In the genomic region with DNA sequence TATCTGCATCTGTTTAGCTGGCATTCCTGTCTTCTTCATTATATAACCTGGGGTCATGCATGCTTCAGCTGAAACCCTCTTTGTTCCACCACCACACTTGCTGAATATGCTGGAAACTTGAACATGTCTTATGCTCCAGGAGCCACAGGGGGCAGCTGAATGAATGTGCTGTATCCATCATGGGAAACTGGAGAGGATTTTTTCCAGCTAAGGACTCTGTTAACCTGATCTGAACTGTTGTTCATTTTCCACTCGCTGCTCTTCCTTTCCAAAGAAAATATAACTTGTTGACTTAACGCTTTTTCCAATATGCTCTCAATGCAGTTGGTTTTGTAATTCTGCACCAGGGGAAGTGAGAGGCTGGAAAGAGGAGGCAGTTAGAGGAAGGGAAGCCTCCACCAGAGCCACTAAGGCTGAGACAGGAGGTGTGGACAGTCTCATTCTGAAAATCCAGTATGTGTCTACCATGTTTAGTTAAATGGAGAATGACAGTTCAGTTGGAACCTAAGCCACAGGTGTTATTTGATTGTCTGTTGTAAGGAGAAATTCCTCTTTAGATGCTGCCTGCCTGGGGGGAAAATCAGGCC, we compare ENCODE assay signal across 20 mouse cellular contexts. TPM values are rescaled to one million over a fixed set of nuclear protein-coding genes. Genes with fewer than 3 reads are reported as not detected.
DNase-seq lines count a peak whose midpoint lies in the region; ATAC-seq lines count a peak whose summit lies in the region.
"Had no signal": no experiment of that assay in that cellular context is flagged by ENCODE, and none has a peak within 500 bp of the region (broad histone marks: within the 10 kb centered on the region; RNA-seq: fewer than 3 reads in every experiment).

No protein-coding gene starts in this region.

- H3K4me1 ChIP-seq in heart, embryonic 12.5 days (replicated peaks) = no peaks in the 10 kb centered on the region
- H3K4me1 ChIP-seq in heart, embryonic 10.5 days = no peaks in the 10 kb centered on the region
- peaks cover 4% of the 10 kb centered on the region; the same call in 1 of the 2 replicates for H3K4me1 ChIP-seq in kidney, embryonic 14.5 days (ENCODE audit: control insufficient read depth, insufficient read depth, low read length)
- H3K4me1 ChIP-seq: neural tube, embryonic 15.5 days had no signal

- no peaks in the 10 kb centered on the region for H3K9me3 ChIP-seq in heart, embryonic 12.5 days (replicated peaks)
- no peaks in the 10 kb centered on the region for H3K9me3 ChIP-seq in heart, embryonic 10.5 days
- no peaks in the 10 kb centered on the region for H3K9me3 ChIP-seq in kidney, embryonic 14.5 days (ENCODE audit: control insufficient read depth, low read length)
- H3K9me3 ChIP-seq: neural tube, embryonic 15.5 days had no signal

- H3K27me3 ChIP-seq in heart, embryonic 12.5 days (replicated peaks) = no peaks in the 10 kb centered on the region
- no peaks in the 10 kb centered on the region for H3K27me3 ChIP-seq in heart, embryonic 10.5 days (ENCODE audit: insufficient read depth, poor library complexity, severe bottlenecking)
- no peaks in the 10 kb centered on the region for H3K27me3 ChIP-seq in kidney, embryonic 14.5 days (ENCODE audit: control insufficient read depth, insufficient read depth, low read length)
- H3K27me3 ChIP-seq: neural tube, embryonic 15.5 days had no signal

- H3K36me3 ChIP-seq in heart, embryonic 12.5 days = no peaks in the 10 kb centered on the region
- H3K36me3 ChIP-seq in heart, embryonic 10.5 days = no peaks in the 10 kb centered on the region
- H3K36me3 ChIP-seq in kidney, embryonic 14.5 days (ENCODE audit: control insufficient read depth, insufficient read depth, low read length) = no peaks in the 10 kb centered on the region
- H3K36me3 ChIP-seq: neural tube, embryonic 15.5 days had no signal

- H3K9ac ChIP-seq in heart, embryonic 12.5 days = no peak overlapping the region
- H3K9ac ChIP-seq in kidney, embryonic 14.5 days (ENCODE audit: low read depth, low read length) = no peak overlapping the region
- H3K9ac ChIP-seq: neural tube, embryonic 15.5 days had no signal

- H3K4me2 ChIP-seq in heart, embryonic 12.5 days = no peak overlapping the region
- H3K4me2 ChIP-seq in kidney, embryonic 14.5 days (replicated peaks; ENCODE audit: low read depth, low read length) = no peak overlapping the region
- H3K4me2 ChIP-seq: neural tube, embryonic 15.5 days had no signal

- peak overlapping the region; percentile 62 for H3K27ac ChIP-seq in heart, embryonic 12.5 days (ENCODE audit: poor library complexity, severe bottlenecking)
- H3K27ac ChIP-seq in heart, embryonic 10.5 days = no peak overlapping the region
- peak overlapping the region; percentile 42; the same call in 1 of the 2 replicates for H3K27ac ChIP-seq in kidney, embryonic 14.5 days (ENCODE audit: low read depth, low read length)
- H3K27ac ChIP-seq: neural tube, embryonic 15.5 days; stomach, postnatal 0 days had no signal

- peak; percentile 72 for ATAC-seq in heart, embryonic 12.5 days (ENCODE audit: insufficient number of reproducible peaks, low FRiP score)
- ATAC-seq in kidney, embryonic 14.5 days (ENCODE audit: low FRiP score, low TSS enrichment) = peak; percentile 83; the same call in 1 of the 2 replicates
- ATAC-seq in megakaryocyte progenitor cell, adult 5-6 weeks (replicated peaks; ENCODE audit: poor library complexity) = peak; percentile 49
- ATAC-seq: intestine, embryonic 16.5 days had no signal

- H3K4me3 ChIP-seq in heart, embryonic 12.5 days = no peak overlapping the region
- no peak overlapping the region for H3K4me3 ChIP-seq in heart, embryonic 10.5 days
- no peak overlapping the region for H3K4me3 ChIP-seq in kidney, embryonic 14.5 days (ENCODE audit: low read length)
- H3K4me3 ChIP-seq: erythroblast, embryonic 14.5 days; neural tube, embryonic 15.5 days had no signal

- 61% methylated on average over 2 of the region's 2 CpGs for WGBS in heart, embryonic 12.5 days
- WGBS in heart, embryonic 10.5 days = 75% methylated on average over 2 of the region's 2 CpGs
- 28% methylated on average over 2 of the region's 2 CpGs for WGBS in kidney, embryonic 14.5 days

- no peak for DNase-seq in heart, embryonic 10.5 days (ENCODE audit: low spot score)
- no peak for DNase-seq in kidney, postnatal 10 days
- peak; percentile 36 for DNase-seq in fibroblast of lung, adult 2 months (ENCODE audit: low read depth)
- DNase-seq in spleen, postnatal 10 days (ENCODE audit: low spot score in 2 of 2) = no peak
- DNase-seq: adrenal gland, postnatal 36 days; B cell, adult 2 months; gastrocnemius, postnatal 10 days; layer of hippocampus, postnatal 36 days; left cerebral cortex, postnatal 4 days; lung, adult 18-20 months; retina, postnatal 1 day; spleen, adult 18-20 months; thymus, postnatal 4 days had no signal

RNA-seq across cellular contexts. Expression of gene Fam107b, which starts 9.1 kb away (rescaled TPM):
- polyA plus RNA-seq in heart, embryonic 12.5 days (2016; fragmentation: Nextera tagmentation; extraction: Ambion mirVana) = 32.5 and 34.7 TPM in 2 replicates
- polyA plus RNA-seq in heart, embryonic 10.5 days (2016; fragmentation: Nextera tagmentation; extraction: Ambion mirVana) = 34.7 and 37.8 TPM in 2 replicates
- 40.9 and 77.0 TPM in 2 replicates for polyA plus RNA-seq in kidney, embryonic 14.5 days (2014; fragmentation: Nextera tagmentation; extraction: Ambion mirVana)
- 1,007 and 1,094 TPM in 2 replicates for total RNA-seq in megakaryocyte progenitor cell, adult 5-6 weeks (2015)
- 622 and 1,143 TPM in 2 replicates for total RNA-seq in megakaryocyte progenitor cell, adult 5-6 weeks (2017)
